Mouse (Mus musculus) bone marrow macrophage, adult 2 months (primary cell): Measurements from ENCODE around the gene Elmo1.

Source experiments
- CTCF ChIP-seq: IDR thresholded peaks from 2 replicates; pipeline ENCODE4 v1.5.1; 2012; ENCODE audit warnings: low read depth, mild to moderate bottlenecking, low read length, moderate library complexity
- POLR2A ChIP-seq: IDR thresholded peaks from 2 replicates; pipeline ENCODE4 v1.6.1; 2012; ENCODE audit warnings: mild to moderate bottlenecking, low read depth, low read length, borderline replicate concordance

- TF ChIP-seq POLR2A (no peak), CTCF (no peak)
These were observed 18.6 kb downstream of the Elmo1 start for GRCm38 (mm10) chr13:20108956-20109355.
